Mouse (Mus musculus) NIH3T3 (cell line): ENCODE data around the gene Gm43552.
A peak's percentile ranks its signal among the peaks of the same experiment; 100 is the strongest.

Experiments
- DNase-seq: peaks from one replicate; pipeline ENCODE4 v3.0.0-alpha.2; 2012; ENCODE audit warnings: low read depth

The Gm43552 gene

GRCm38 (mm10) chr5:65438041-65438440 is 54.6 kb downstream of the Gm43552 start:
- DNase-seq, result peak; percentile 72

GRCm38 (mm10) chr5:65435806-65436561 is 56.6 kb downstream of the Gm43552 start, which contains the start of gene Ugdh:
Ugdh (minus strand) TSS chr5:65435949.
- DNase-seq, result peak; percentile 99

GRCm38 (mm10) chr5:65435363-65435805 is 57.2 kb downstream of the Gm43552 start:
- DNase-seq, result peak; percentile 71

GRCm38 (mm10) chr5:65434471-65435362 is 57.9 kb downstream of the Gm43552 start:
- DNase-seq, result peak; percentile 66

DNA sequence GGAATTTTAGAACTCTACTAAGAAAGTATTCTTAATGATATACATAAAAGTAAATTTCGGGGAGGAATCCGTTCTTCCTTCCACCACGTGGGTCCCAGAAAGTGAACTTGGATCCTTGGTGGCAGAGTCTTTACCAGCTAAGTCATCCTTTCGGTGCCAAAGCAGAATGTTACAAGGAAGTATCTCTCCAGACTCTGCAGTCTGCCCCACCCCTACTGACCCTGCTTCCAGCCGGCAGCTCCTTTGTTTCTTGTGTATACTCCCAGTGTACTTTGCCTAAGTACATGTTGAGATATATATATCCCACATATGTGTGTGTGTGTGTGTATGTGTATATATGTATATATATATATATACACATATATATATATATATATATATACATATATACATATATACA is 63.2 kb downstream of the Gm43552 start:
- DNase-seq, result no peak

DNA sequence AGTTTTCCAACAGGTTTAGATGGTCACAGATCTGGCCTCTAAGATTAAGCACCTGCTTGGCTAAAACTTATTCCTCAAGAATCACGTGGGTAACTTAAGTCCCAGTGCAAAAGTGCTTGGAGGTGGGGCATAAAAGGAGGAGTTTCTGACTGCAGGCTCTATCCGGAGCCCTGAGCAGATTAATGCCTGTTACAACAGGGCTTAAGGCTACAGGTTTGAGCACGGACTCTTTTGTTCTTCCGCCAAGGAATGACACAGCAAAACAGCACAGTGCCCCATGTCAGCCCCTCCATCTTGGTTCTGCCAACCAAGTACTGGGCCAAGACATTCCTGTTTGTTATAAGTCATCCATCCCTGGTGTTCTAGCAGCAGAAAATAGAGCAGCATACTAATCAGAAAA is 64.3 kb downstream of the Gm43552 start:
- peak; percentile 36 for DNase-seq

- DNase-seq, result no peak
Measured at GRCm38 (mm10) chr5:65425251-65425650, 67.4 kb downstream of the Gm43552 start.

DNA sequence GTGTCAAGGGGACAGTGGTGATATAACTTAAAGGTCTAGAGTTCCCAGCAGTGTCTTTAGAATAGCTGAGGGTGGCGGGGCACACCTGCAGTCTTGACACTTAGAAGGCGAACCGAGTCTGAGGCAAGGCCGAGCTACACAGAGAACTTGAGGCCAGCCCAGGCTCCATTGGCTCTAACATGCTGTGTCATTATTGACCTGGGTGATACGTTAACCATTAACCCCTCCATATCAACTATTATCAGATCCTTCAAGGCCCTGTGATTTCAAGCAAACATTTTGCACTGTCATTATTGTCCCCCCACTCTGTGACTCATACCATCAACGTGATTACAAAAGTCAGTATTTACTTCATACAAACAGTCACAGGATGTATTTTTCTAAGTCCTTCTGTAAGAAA is 68.4 kb downstream of the Gm43552 start:
- DNase-seq, result no peak

DNA sequence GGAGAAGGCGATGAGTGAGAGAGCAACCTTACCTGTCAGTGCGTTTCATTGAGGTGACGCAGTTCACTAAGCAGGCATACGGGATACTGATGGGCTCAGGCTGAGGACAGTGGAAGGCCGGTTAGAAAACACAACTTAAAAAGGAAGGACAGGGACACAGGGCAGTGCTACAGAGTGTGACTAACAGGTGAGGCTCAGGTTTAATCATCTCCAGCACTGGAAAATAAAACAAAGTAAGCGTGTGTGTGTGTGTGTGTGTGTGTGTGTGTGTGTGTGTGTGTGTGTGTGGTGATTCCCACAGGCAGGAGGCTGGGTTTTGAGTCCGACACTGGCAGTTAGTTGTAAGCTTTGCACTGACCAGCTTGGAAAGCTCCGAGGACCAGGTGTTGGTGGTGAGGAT is 69.8 kb downstream of the Gm43552 start:
- no peak for DNase-seq

DNA sequence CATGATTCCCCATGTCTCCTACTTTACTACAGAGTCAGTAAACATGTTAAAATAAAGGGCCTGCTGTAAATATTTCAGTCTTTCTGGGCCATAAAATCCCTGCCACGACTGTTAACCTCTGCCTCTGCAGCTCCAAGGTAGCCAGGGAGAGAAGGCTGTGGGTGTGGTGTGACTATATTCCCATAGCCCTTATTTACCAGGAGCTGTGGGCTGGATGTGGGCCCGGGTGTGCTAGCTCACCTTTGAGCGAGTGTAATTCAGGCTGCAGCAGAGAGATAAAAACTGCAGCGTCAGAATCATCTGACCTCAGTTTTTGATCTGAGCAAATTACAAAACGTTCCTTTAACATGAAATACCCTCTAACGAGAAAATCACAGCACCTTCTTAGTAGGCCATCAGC is 71.8 kb downstream of the Gm43552 start:
- no peak for DNase-seq

- DNase-seq, result no peak
Measured at GRCm38 (mm10) chr5:65419136-65419535, 73.5 kb downstream of the Gm43552 start.

- DNase-seq, result no peak
Measured at GRCm38 (mm10) chr5:65415653-65416458, 76.8 kb downstream of the Gm43552 start.

DNA sequence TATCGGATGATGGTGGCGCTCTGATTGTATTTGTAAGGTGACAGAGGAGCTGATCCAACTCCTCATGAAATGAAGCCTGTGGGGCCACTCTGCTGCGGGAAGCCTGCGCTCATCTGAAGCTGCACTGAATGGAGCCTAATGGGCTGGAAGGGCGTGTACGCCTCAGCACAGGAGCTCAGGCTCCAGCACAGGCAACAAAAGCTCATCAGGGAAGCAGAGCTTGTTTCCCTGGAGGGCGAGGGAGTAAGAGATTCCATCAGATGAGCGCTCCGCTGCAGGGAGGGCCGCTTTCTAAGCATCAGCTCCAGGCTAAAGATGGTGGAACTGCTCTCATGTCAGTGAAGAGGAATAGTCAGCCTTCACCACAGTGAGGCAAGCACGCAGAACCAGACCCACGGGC is 84.6 kb downstream of the Gm43552 start:
- DNase-seq, result no peak

- DNase-seq, result peak; percentile 94
Measured at GRCm38 (mm10) chr5:65401251-65401994, 91.2 kb downstream of the Gm43552 start.

DNA sequence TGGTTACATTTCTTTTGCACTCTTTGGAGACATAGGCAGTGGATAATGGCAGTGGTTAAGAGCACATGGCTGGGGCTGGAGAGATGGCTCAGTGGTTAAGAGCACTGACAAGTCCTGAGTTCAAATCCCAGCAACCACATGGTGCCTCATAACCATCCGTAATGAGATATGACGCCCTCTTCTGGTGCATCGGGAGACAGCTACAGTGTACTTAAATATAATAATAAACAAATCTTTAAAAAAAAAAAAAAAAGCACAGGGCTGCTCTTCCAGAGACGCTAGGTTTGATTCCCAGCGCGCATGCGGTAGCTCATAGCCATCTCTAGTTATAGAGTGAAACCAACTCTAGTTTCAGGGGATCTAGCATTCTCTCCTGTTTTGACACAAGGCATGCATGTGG is 98.2 kb downstream of the Gm43552 start:
- DNase-seq, result no peak

- peak; percentile 48 for DNase-seq
Measured at GRCm38 (mm10) chr5:65391753-65392152, 100.9 kb downstream of the Gm43552 start.

GRCm38 (mm10) chr5:65390648-65391644 is 101.7 kb downstream of the Gm43552 start, which contains the start of the genes Rpl9 and Lias:
Rpl9 (minus strand) TSS chr5:65391444.
Lias (plus strand) TSS chr5:65391497.
- DNase-seq, result peak; percentile 99

DNA sequence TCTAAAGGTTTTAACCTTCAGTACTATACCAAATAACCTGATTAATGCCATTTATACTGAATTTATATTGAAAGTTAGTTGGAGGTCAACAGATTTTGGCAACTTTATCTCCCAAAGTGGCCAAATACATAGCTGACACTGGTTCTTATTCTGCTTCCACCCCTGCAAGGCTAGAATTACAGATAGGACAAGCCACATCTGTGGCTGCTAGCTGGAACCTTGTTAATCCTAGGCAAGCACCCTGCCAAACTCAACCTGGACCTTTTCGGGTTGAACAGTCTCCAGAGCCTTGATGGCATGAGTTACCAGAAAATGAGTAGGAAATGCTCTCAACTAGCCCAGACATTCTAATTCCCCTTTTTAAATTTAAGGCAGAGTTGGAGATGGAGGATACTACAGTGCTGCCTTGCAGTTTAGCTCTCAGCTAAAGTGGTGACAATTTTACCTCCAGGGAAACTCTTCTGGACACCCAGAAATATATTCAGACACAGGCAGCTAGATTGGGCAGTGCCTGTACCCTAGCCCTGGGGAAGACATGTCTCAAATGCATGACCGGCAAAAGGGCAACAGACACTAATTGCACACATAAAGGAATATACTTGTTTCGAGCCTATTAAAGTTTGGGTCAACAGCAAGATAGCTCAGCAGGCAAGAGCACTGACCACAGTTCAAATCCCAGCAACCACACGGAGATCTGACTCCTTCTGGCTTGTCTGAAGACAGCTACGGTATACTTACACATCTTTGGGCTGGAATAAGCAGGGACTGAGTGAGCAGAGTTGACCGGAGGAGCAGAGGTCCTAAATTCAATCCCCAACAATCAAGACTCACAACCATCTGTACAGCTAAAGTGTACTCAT is 105.4 kb downstream of the Gm43552 start:
- DNase-seq, result peak; percentile 11

- no peak for DNase-seq
Measured at GRCm38 (mm10) chr5:65385704-65386103, 106.9 kb downstream of the Gm43552 start.
